Mouse (Mus musculus): Measurements from ENCODE around the gene Gm10837.

DNA sequence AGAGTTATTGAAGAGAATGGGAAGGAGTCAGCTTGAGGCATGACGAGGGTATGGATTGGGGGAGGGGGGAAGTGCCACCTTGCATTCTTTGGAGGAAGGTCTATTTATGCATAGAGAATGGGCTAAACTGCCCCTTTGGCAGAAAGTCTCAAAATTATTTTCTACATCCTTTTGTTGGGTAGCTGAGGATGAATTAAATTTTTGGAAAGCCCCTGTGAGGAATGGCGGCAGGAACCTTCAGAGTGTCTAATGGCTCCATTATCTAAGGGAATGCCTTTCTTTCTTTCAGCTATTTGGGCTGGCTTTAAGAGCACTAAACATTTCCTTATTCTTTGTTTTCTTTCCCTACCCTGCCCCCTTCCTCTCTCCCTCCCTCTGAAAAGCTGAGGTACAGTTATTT is 10.0 kb upstream of the Gm10837 start:
- TF ChIP-seq CTCF (IDR thresholded peaks at IDR 0.05; ENCODE audit: control insufficient read depth, insufficient read depth, insufficient replicate concordance, low read depth, low read length) (no peak), POLR2A (IDR thresholded peaks at IDR 0.05; ENCODE audit: control insufficient read depth, low read depth, low read length) (no peak)

All from testis, adult 2 months (tissue).